Mouse (Mus musculus) bone marrow macrophage, adult 2 months (primary cell): ENCODE results near the gene Tat.

Experiments used
- CTCF ChIP-seq: IDR thresholded peaks from 2 replicates; pipeline ENCODE4 v1.5.1; 2012; ENCODE audit warnings: low read depth, mild to moderate bottlenecking, low read length, moderate library complexity
- POLR2A ChIP-seq: IDR thresholded peaks from 2 replicates; pipeline ENCODE4 v1.6.1; 2012; ENCODE audit warnings: mild to moderate bottlenecking, low read depth, low read length, borderline replicate concordance

DNA sequence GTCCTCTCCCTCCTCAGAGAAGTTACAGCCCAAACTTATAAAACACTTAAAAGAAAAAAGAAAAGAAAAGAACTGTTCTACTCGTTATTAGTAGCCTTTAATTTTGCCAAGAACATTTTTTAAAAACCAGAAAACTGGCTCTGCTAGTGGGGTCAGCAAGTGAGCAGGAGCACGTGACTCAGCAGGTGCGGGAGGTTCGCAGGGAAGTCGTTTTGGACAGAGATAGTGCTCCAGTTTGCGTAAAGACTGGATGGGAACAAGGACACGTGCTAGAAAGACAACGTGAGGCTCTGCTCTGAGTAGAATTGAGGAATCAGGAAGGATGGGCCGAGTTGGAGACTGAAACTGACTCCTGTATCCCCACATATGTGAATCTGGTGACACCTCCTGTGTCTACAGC is 27.3 kb upstream of the Tat start:
- TF ChIP-seq CTCF (no peak), POLR2A (no peak)
